Mouse (Mus musculus) kidney, postnatal 4 days (tissue): ENCODE results near the gene Xpo4.
"Not testable (repeated sequence)": the region's sequence is repeated elsewhere in the genome, so short reads cannot be mapped to it uniquely, and the experiment has no call there.

ENCODE experiments used
- DNase-seq, 2 experiments: peaks; one replicate each; pipeline ENCODE4 v3.0.0; 2021; ENCODE audit warnings: mixed read lengths in 2 of 2

The Xpo4 gene

DNA sequence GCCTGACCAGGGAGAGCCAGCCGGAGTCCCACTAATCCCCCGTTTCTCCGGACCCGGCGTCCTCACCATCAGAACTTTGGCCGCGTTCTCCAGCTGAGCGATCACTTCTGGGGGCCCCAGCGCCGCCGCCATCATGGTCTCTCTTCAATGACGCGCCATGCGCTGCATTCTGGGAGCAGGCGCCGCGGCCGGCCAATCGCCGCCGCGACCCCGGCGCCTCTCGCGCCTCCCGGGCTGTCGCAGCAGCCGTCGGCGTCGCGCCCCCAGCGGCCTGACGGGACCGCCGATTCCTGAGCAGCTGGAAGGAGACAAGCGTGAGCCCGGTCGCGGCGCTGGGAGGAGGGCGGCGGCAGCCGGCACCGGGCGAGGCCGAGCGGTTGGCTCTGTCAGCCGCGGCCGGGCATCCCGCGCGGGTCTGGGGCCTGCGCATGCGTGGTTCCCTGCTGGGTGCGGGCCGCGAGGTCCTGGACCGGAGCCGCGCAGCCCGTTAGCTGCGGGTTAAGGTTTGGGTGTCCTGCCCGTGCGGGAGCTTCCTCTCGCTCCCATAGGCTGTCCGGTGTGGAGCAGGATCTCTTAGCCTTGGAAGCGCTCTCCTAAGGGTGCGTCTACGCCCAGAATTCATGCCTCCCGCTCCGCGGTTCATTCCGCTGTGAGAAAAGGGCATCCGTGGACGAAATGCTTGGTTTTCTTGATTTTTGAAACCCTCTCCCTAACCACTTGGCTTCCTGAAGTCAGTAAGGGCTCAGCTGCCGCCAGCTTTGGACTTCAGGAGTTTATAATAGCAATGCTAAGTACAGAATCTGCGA is at the start of gene Xpo4:
TSS of gene Xpo4 (minus strand) at position 609 of the 806 bp plus-strand sequence.
- DNase-seq, result peak; percentile 86 to 93

DNA sequence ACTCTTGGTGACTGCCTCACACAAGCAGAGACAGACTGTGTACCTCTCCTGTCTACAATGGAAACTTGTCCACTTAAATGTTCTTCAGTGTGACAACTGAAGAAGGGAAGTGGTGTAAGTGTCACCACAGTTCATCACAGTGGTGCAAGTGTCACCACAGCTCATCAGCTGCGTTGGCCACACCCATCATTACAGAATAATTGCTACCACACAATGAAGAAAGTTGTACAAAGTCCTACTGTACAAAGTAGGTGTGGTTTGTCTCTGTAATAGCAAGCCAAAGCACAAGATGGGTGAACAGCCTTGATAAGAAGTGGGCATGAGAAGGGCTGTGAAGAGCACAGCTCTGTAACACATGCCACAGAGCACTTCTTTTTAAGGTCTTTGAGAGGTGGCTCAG is 47.7 kb upstream of the Xpo4 start:
- DNase-seq, result no peak

DNA sequence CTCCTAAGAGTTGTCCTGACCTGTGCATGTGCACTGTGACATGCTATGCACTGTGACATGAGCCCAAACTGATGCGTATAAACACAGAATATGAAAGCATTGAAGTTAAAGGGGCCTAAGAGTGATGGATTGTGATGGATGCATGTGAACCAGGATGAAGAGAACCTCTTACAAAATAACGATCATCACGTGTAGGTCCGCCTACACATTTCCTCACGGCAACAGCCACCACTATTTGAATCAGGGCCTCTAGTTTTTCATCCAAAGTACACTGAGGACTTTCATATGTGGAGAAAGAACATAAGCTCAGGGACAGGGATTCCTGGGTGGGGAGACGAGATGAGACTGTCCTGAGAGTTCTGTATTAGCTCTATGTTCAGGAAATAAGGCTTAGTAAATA is 45.8 kb upstream of the Xpo4 start:
- no peak for DNase-seq

DNA sequence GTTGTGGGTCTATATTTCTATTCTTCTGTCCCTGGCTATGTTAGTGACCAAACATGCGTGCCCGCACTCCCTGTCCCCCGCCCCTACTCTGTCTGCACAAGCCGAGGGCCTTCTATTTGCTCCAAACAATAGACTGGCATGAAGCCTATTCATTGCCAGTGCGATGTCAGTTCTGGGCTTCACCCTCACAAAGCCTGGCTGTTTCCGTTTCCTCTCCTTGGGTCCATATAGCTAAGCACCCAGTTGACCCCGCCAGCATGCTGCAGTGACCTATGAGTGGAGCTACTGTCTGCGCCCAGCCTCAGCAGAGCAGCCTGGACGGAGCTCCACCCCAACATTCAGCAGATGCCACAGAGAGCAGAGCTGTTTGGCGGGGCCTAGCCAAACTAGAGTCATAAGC is 43.9 kb upstream of the Xpo4 start:
- DNase-seq, result peak; percentile 34 to 60

DNA sequence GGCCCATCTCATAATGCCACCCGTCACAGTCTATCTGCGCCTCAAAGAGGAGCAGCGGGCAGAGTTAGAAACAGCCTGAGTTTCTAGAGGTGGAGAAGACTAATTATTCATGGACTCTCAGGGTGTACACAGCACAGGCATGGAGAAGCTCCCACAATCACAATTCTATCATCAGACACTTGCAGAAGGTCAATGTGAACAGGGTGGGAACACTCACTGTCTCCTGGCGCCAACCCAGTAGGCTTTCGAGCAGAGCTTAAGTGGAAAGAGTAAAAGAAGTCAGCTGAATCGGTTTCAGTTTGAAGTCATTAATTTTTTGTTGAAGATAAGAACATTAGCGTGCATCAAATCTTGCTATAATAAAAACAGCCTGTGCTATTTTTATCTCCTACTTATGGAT is 43.4 kb upstream of the Xpo4 start:
- DNase-seq, result peak; percentile 63 to 73

DNA sequence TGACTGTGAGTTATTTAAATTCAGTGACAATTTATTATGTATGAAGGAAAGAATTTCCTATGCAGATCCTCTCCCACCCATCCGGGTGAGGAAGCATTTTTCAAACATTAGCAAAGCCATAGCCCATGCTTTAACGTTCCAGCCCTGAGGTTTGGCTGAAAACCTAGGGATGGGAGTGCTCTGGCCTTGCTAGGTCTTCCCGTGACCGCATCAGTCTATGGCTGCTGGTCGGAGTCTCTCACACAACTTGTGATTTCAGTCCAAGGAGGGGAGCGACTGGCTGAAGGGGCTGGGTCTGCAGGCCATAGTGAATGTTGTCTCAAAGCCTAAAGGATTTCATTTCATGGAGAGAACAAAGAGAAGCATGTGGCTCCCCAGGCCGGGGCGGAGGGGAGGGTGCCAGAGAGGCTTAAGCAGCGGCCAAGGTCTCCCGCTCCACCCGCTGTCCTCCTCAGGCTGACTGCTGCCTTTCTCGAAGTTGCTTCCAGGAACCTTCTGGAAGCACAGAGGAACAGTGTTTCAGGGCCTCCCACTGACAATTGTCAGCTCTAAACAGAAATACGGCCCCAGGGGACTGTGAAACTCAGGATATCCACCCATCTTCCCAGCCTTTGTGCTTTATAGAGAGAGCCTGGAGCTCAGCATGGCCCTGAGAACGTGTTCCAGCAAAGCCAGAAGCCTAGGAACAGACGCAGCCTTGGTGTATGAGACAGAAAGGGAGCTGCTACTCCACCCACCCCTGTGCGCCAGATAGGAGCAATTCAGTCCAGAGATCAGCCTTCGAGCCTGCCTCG is 42.1 kb upstream of the Xpo4 start:
- peak; percentile 60 to 63 for DNase-seq

DNA sequence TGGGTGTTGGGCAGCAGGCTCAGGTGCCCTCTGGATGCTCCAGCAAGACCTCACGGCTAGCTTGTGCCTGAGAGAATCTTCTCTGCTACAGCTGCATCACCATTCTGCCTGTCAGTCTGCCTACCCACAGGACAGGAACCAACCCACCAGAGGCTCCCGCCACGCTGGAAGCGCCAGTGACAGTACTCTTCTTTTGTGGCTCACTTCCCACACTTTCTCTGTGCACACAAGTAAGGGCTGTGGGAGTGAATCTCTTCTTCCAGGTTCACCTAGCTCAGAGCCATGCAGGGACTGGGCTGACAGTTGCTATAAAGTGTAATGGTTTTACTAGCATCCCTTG is 41.5 kb upstream of the Xpo4 start:
- DNase-seq, result peak in 1 of 2 experiments; percentile 33

DNA sequence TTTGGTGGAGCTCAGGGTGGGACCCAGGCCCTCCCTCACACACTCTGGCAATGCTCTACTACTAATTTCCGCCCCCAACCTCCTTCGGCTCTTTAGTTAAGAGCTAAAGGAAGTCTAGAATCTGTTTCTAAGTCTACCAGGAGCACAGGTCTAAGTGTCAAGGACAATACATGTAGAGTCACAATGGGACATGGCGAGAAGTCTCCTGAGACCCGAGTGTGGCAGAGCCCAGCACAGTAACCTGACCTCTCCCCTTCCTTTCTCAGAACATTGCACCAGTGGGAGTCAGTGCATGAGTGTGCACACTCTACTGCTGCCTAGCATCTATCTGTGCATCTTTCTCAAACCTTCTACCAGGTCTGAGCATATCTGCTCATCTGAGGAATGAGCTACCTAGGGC is 40.5 kb upstream of the Xpo4 start:
- no peak for DNase-seq

DNA sequence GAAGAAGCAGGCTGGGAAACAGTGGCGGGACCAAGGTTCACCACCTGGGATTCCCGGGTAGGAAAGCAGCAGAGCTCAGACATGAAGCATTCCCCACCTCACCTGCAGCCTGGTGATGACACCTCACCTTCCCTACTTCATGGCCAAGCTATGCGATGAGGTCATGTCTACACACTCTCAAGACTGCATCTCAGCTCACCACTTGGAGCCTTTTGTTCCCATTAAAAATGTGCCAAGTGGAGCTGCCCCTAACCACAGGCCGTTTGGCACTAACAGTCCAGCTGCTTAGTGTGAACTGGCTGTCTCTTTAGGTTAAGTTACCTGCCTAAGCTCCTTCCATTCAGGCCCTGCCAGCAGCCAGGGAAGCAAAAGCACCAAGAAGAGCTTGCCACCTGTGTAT is 39.8 kb upstream of the Xpo4 start:
- no peak for DNase-seq

DNA sequence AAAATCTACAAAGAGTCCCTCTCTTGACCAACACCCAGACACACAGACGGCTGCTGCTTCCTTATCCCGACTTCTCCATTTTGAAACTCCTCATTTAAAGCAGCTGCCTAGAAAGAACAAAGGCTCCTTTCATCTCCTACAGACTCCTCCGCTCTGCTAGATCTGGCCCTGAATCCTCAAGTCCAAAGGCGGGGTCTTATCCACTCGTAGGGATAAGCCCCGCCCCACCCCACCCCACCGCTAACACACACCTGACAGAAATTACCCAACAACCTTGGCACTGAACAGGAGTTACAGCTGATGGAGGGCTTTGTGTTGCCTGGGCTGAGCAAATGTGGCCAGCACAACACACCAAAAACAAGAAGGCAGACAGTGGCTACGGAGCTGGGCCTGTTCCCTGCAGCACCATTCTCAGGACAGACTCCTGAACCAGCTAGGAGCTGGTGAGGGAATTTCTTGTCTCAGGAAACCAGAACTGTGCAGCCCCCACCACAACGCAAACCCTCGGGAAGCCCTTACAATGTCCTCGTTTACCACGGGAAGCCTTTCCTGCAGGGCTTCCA is 36.8 kb upstream of the Xpo4 start:
- DNase-seq, result no peak

DNA sequence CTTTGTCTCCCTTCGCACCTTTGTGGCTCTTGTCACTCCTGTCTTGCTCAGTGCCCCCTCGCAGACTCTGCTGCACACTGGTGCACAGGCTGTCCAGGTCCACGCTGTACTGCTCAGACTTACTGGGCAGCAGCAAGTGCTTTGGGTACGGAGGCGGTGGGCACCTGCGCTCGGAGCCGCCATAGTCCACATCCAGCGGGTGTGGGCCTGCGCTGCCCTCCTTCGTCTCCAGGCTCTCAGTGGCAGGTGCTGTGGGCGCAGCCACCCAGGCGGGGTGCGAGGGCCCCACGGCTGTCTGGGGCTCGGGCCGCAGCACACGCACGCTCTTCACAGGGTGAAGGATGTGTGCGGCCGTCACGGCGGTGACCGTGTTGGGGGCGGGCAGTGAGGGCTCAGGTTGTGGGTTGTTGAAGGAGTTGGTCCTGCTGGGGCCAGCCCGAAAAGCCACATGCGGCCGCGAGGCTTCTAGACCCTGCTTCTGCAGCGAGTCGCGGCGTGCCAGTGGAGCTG is 34.3 kb upstream of the Xpo4 start:
- no peak for DNase-seq

DNA sequence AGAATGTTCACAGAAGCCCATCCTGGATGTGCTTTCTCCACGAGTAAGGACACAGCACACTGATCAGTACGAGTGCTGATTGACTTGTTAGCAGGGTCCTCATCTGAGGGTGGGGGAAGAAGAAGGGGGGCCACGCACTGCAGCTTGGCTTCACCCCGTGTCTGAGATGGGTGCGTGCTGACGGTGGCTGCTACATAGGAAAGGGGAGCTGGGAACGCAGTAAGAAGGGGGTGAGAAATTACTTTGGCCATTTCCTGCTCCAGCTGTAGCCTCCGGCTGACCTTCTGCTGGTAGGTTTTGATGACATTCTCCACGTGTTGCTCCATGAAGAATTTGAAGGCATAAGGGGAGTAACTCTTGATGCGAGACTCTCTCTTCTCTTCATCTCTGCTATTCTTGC is 33.8 kb upstream of the Xpo4 start:
- DNase-seq, result no peak

DNA sequence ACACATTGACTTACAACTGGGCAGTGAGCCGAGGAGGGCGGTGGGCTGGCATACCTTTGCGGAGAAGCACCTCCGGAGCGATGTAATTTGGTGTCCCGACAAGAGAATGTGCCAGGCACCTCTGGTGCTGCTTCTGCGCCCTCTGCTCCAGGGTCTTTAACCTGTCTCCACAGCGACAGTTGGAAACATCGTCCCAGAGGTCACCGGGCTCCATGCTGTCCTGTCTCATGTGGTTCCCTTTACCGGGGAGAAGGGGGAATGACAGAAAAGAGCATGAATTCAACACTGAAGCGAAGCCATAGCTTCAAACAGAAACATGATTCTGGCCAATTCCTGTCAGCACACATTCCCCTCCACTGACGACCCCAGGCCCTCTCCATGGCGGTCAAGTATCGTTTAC is 30.8 kb upstream of the Xpo4 start:
- no peak for DNase-seq

DNA sequence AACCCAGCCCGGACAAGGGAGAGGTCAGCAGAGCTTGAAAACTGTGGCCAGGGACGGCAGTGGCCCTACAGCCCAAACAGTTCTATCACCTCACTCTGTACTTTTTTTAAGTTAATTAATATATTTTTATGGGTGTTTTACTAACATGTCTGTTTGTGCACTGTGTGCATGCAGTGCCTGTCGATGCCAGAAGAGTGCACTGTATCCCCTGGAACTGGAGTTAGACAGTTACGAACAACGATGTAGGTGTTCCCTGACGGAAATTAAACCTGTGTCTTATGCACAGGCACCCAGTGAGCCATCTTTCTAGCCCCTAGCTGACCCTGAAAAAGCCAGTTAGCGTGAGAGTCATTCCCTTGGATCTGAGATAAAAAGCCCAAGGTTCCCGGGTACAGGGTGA is 30.3 kb upstream of the Xpo4 start:
- peak; percentile 34 to 47 for DNase-seq

DNA sequence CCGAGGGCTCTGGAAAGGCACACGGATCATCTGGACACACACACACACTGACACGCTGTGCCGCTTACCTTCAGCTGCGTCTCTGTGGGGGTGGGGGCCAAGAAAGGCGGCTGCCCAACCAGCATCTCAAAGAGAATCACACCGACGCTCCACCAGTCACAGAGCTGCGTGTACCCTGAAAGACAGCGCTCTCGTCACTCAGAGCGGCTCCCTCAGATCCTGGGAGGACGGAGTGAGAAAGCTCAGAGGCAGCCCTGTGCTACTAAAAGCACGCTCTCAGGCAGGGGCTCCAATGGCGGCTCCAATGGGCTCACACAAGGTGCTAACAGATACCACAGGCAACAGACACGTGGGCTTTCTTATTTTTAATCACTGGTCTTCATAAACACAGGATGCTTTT is 29.0 kb upstream of the Xpo4 start:
- DNase-seq, result no peak

DNA sequence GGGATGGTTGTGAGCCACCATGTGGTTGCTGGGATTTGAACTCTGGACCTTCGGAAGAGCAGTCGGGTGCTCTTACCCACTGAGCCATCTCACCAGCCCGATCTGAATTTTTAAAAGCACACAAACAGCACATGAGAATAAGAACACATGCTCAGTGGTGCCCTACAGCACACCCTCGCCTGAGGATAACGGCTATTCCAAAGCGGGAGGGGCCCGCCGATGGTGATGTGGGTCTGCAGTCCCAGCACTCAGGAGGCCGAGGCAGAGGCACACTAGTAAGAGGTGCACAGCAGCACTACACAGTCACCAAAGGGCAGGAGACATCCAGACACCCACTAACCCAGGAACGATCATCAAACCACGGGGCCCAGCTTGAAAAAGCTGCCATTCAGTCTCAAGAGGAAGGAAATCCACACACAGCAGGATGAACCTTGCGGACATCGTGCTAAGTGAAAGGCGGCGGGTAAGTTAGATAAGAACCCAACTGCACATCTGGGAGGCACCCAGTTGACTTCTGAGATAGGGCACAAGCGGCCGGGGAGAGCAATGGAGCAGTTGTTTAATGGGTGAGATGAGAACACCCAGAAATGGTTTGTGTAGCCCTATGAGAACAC is 27.4 kb upstream of the Xpo4 start:
- no peak for DNase-seq

DNA sequence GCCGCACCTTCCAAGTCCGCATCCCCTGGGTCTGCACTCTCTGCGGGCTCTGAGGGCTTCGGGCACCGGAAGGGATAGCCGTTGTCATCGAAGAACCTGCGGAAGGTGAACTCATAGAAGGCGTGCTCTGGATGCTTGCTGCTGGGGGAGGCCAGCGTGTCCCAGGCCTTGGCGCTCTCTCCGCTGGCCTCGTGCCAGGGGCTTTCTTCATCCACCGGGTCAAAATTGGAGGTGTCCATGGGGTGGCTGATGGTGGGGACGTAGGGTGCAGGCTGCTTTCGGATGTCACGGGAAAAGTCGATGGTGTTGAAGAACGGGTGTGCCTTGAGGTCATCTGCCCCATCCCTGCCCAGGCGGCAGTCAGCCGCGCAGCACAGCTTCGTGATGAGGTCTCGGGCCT is 26.1 kb upstream of the Xpo4 start:
- DNase-seq, result no peak

DNA sequence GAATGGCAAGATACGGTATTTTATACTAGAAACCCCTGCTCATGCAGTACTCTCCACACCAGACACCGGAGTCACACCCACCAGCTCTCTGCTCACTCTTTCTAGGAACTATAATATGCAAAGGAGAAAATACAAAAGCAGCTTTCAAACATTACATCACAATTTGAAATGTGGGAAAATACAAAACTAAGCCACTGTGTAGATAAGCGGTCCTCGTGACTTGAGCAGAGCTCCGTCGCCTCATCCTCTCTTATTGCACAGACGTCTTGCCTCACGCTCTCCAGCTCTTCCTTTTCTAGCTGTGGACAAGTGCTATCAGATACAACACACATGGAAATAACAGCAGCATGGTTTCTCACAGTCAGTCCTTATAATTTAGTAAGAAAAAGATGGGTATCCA is 25.5 kb upstream of the Xpo4 start:
- no peak for DNase-seq

DNA sequence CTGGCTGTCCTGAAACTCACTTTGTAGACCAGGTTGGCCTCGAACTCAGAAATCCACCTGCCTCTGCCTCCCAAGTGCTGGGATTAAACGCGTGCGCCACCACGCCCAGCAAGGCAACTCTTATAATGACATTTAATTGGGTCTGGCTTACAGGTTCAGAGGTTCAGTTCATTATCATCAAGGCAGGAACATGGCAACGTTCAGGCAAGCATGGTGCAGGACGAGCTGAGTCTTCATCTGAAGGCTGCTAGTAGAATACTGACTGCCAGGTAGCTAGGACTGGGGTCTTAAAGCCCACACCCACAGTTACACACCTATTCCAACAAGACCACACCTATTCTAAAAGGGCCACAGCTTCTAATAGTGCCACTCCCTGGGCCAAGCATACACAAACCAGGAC is 22.8 kb upstream of the Xpo4 start:
- DNase-seq, result not testable (repeated sequence)

DNA sequence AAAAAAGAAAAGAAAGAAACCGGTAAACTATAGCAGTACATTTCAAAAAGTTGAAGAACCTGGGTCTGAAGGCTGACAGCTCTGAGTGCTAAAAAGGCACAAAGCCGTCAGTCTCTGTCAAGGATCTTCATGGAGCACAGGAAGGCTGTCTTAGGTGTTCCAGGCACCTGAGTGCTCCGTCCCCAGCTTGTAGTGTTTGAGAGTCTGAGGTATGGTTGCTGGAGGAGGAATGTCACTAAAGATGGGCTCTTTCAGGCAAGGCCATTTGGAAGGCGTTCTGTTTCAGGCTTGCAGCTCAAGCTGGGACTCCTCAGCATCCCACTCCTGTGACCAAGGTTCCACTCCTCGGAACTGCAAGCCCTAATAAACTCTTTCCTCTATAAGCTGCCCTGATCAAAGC is 22.2 kb upstream of the Xpo4 start:
- DNase-seq, result no peak

DNA sequence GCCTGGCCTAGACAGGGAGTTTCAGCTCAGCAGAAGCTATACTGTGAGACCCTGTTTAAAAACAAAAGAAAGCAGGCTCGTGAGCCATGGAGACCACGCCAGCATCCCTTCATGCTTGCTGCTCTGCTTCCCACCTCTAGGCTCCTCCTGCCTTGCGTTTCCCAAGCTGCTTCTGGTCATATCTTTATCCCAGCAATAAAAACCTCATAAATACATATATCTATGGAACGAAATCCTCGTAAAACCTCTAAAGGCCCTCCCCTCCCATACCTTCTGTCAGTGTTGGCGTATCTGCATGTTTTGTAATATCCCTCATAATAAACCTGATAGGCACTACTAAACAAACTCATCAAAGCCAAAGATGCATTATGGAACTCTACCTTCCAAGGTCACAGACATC is 21.4 kb upstream of the Xpo4 start:
- DNase-seq, result no peak

DNA sequence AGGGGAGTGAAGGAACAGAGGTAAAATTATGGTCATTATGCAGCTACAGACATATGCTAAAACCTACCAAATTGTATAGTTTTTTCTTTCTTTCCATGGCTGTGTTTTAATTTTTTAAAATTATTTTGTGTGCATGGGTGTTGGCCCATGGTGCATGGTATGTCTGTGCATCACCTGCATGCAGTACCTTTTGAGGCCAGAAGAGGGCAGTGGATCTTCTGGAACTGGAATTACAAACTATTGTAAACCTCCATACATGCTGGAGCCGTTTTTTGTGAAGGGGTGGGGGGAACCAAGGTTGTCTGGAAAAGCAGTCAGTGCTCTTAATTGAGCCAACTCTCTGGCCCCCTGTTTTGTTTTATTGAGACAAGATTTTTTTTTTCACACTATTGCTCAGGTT is 19.3 kb upstream of the Xpo4 start:
- peak; percentile 85 to 87 for DNase-seq

DNA sequence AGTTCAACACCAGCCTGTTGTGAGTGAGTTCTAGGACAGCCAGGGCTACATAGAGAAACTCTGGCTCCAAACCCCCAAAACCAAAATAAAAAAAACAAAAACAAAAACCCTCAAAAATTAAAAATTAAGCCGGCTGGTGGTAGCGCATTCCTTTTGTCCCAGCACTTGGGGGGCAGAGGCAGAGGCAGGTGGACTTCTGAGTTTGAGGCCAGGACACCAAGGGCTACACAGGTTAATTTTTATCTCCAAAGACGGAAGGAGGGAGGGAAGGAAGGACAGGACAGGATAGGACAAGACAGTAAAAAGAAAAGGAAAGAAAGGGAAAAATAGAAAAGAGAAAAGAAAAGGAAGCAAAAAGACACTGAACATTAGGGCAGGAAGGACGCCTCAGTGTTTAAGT is 17.5 kb upstream of the Xpo4 start:
- DNase-seq, result no peak
